Mouse (Mus musculus): ENCODE results near the gene Gm10719. TPM values are rescaled to one million over a fixed set of nuclear protein-coding genes. Genes with fewer than 3 reads are reported as not detected.
"Not testable (repeated sequence)": the region's sequence is repeated elsewhere in the genome, so short reads cannot be mapped to it uniquely, and the experiment has no call there.

Gene Gm10719
- 1 to 10 TPM; 1.8 to 3.5 TPM for total RNA-seq (2021)

- DNase-seq; intact Hi-C loops (cut with DNase I): not testable (repeated sequence)
Observed at GRCm38 (mm10) chr9:3017108-3017507, at the start of gene Gm10719. Gene Gm10719 (plus strand): TSS chr9:3017408.

GRCm38 (mm10) chr9:3000445-3000972 lies 16.7 kb upstream of the Gm10719 start, which contains the start of gene Gm10722:
Gene Gm10722 (plus strand): TSS chr9:3000922.
- intact Hi-C loops (cut with DNase I) = not testable (repeated sequence)

GRCm38 (mm10) chr9:3001006-3001405 lies 16.2 kb upstream of the Gm10719 start:
- intact Hi-C loops (cut with DNase I); DNase-seq: not testable (repeated sequence)

More at GRCm38 (mm10) chr9:3000445-3000972, 16.7 kb upstream of the Gm10719 start, which contains the start of gene Gm10722:
- not testable (repeated sequence) for DNase-seq

GRCm38 (mm10) chr9:3001948-3002659 lies 15.1 kb upstream of the Gm10719 start:
- DNase-seq = peak; percentile 80

GRCm38 (mm10) chr9:3002794-3003396 lies 14.3 kb upstream of the Gm10719 start, which contains the start of gene Gm11168:
Gene Gm11168 (plus strand): TSS chr9:3003346.
- intact Hi-C loops (cut with DNase I); DNase-seq: not testable (repeated sequence)

More at GRCm38 (mm10) chr9:3001948-3002659, 15.1 kb upstream of the Gm10719 start:
- intact Hi-C loops (cut with DNase I) = not testable (repeated sequence)

GRCm38 (mm10) chr9:3006179-3006578 lies 11.0 kb upstream of the Gm10719 start:
- intact Hi-C loops (cut with DNase I); DNase-seq: not testable (repeated sequence)

GRCm38 (mm10) chr9:3006636-3007035 lies 10.6 kb upstream of the Gm10719 start:
- intact Hi-C loops (cut with DNase I); DNase-seq: not testable (repeated sequence)

GRCm38 (mm10) chr9:3007272-3007671 lies 9.9 kb upstream of the Gm10719 start:
- intact Hi-C loops (cut with DNase I); DNase-seq: not testable (repeated sequence)

- intact Hi-C loops (cut with DNase I); DNase-seq: not testable (repeated sequence)
Observed at GRCm38 (mm10) chr9:3009331-3009730, 7.9 kb upstream of the Gm10719 start.

GRCm38 (mm10) chr9:3012054-3012621 lies 5.1 kb upstream of the Gm10719 start:
- DNase-seq; intact Hi-C loops (cut with DNase I): not testable (repeated sequence)

GRCm38 (mm10) chr9:3012733-3013279 lies 4.4 kb upstream of the Gm10719 start, which contains the start of gene Gm10721:
Gene Gm10721 (plus strand): TSS chr9:3013140.
- not testable (repeated sequence) for DNase-seq

GRCm38 (mm10) chr9:3015354-3015753 lies 1.9 kb upstream of the Gm10719 start, which contains the start of gene Gm10720:
Gene Gm10720 (plus strand): TSS chr9:3015654.
- DNase-seq; intact Hi-C loops (cut with DNase I): not testable (repeated sequence)

More at GRCm38 (mm10) chr9:3012733-3013279, 4.4 kb upstream of the Gm10719 start, which contains the start of gene Gm10721:
- intact Hi-C loops (cut with DNase I) = not testable (repeated sequence)

GRCm38 (mm10) chr9:3015896-3016295 lies 1.3 kb upstream of the Gm10719 start:
- DNase-seq; intact Hi-C loops (cut with DNase I): not testable (repeated sequence)

GRCm38 (mm10) chr9:3018944-3019343 lies 1.7 kb downstream of the Gm10719 start:
- intact Hi-C loops (cut with DNase I) = not testable (repeated sequence)
- peak; percentile 59 for DNase-seq

GRCm38 (mm10) chr9:3019835-3020727 lies 2.9 kb downstream of the Gm10719 start:
- peak; percentile 20 for DNase-seq
- intact Hi-C loops (cut with DNase I) = not testable (repeated sequence)

- intact Hi-C loops (cut with DNase I); DNase-seq: not testable (repeated sequence)
Observed at GRCm38 (mm10) chr9:3022316-3023008, 5.3 kb downstream of the Gm10719 start.

- not testable (repeated sequence) for DNase-seq
Observed at GRCm38 (mm10) chr9:3023312-3023984, 6.2 kb downstream of the Gm10719 start, which contains the start of gene Gm10718. Gene Gm10718 (plus strand): TSS chr9:3023547.

More at GRCm38 (mm10) chr9:3023312-3023984, 6.2 kb downstream of the Gm10719 start, which contains the start of gene Gm10718:
- intact Hi-C loops (cut with DNase I) = not testable (repeated sequence)
